Mouse (Mus musculus) T-cell, adult 66 days (primary cell): ENCODE measurements around the gene Mamstr. TPM values are rescaled to one million over a fixed set of nuclear protein-coding genes. Genes with fewer than 3 reads are reported as not detected.

ENCODE experiments used
- total RNA-seq, 2 experiments: library from RNA; stranded (reverse); gene quantifications; 3 replicates in 1 of 2; 4 replicates in 1 of 2; pipeline ENCODE4 v1.2.4; 2023

Gene Mamstr
- not detected for total RNA-seq

DNA sequence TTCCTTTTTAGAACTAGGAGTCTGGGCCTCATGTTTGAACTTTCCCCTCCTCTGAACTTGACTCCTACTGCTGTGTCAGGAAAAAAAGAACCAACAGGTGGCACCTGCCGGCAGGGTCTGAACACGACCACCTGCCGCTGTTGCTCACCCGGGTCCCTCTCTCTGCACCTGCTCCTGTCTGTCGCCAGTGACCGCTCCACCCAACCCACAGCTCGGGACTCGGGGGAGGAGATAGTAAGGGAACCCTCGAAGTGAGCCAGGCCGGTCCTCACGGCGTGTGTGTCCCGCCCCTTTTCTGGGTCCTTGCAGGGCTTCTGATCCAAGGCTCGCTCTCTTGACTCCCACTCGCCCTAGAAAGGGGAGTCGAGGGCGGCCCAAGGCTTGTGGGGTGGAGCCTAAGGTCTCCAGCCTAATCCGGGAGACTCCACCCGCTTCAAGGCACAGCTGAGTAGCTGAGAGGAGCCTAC is at the start of gene Mamstr:
Mamstr (plus strand) TSS at position 417 of the 467 bp plus-strand sequence.

GRCm38 (mm10) chr7:45617042-45617695 is 22.6 kb upstream of the Mamstr start, which contains the start of gene Fut1:
Gene Fut1 (plus strand): TSS chr7:45617289.

GRCm38 (mm10) chr7:45621443-45621842 is 18.3 kb upstream of the Mamstr start, which contains the start of gene Izumo1:
Gene Izumo1 (plus strand): TSS chr7:45621811.

GRCm38 (mm10) chr7:45627261-45627660 is 12.5 kb upstream of the Mamstr start, which contains the start of gene Rasip1:
Gene Rasip1 (plus strand): TSS chr7:45627488.

DNA sequence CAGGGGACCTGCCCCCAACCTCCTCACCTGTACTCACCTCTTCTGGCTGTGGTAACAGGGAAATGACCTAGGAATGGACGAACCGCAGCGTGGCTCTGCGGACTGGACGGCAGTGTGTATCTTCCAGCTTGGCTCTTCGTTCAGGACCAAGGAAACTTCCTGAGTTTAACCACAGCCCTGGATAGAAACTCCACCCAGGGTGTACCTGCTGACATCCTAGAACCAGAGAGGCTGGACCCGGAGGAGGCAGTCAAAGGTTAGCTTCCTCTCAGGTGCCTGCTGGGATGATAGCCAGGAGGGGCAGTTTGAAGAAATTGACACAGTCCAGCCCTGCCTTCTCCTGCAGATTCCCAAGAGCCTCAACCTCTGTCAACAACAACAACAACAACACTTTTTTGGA is 26.4 kb downstream of the Mamstr start, which contains the start of gene Fut2:
Fut2 (minus strand) TSS at position 234 of the 400 bp plus-strand sequence.

GRCm38 (mm10) chr7:45683396-45684050 is 43.7 kb downstream of the Mamstr start, which contains the start of gene Ntn5:
Gene Ntn5 (plus strand): TSS chr7:45684022.

DNA sequence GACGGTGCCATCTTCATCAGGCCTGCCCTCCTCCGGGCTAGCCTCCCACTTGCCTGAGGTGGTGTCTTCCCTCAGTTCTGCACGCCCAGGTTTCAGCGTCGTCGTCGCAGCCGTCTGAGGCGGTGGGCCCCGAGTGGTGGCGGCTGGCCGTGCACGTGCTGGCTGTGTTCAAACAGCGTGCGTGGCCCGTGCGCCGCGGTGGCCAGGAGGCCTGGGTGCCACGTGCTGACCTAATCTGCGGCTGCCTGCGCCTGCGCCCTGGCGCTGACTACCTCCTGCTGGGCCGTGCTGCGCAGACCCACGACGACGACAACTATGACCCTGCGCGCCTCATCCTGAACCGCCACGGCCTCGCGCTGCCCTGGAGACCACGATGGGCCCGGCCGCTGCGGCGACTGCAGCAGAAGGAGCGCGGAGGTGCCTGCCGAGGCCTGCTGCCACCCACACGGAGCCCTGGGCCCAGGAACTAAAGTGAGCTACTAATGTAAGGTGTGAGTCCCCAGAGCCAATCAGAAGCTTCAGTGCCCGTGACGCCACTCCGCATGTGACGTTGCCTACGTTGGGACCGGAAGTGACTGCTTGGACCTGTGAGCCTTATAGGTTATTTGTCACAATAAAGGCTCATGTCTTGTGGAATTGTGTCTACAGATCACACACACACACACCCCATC is 54.3 kb downstream of the Mamstr start, which contains the start of gene Sec1:
Sec1 (minus strand) TSS at position 482 of the 671 bp plus-strand sequence.

Other genes with a start within 250 kb of the Mamstr start
- gene Snrnp70, start 244.2 kb upstream of the Mamstr start, total RNA-seq = 100 to 1,000 TPM; 682 to 709 TPM
- gene Kcna7, start 234.3 kb upstream of the Mamstr start, total RNA-seq = not detected
- not detected for gene Ntf5, start 226.3 kb upstream of the Mamstr start, total RNA-seq
- not detected for gene Lhb, start 219.2 kb upstream of the Mamstr start, total RNA-seq
- 1 to 10 TPM; 6.5 to 6.8 TPM for gene Gys1, start 205.1 kb upstream of the Mamstr start, total RNA-seq
- 10 to 100 TPM; 48.6 to 51.6 TPM for gene Ruvbl2, start 201.9 kb upstream of the Mamstr start, total RNA-seq
- 100 to 1,000 TPM; 409 to 413 TPM for gene Ftl1, start 180.1 kb upstream of the Mamstr start, total RNA-seq
- gene Bax, start 173.1 kb upstream of the Mamstr start, total RNA-seq = 10 to 100 TPM; 79.4 to 86.6 TPM
- gene Tulp2, start 158.1 kb upstream of the Mamstr start, total RNA-seq = not detected
- gene Gm45808, start 153.2 kb upstream of the Mamstr start, total RNA-seq = not detected
- gene Dhdh, start 151.2 kb upstream of the Mamstr start, total RNA-seq = under 1 TPM; 0.62 to 0.96 TPM
- gene Nucb1, start 129.6 kb upstream of the Mamstr start, total RNA-seq = 100 to 1,000 TPM in 1 of 2 experiments, 10 to 100 TPM in 1; 99.7 to 118 TPM
- 100 to 1,000 TPM; 770 to 887 TPM for gene Ppp1r15a, start 113.7 kb upstream of the Mamstr start, total RNA-seq
- 1 to 10 TPM; 1.2 to 1.4 TPM for gene Plekha4, start 113.6 kb upstream of the Mamstr start, total RNA-seq
- gene Hsd17b14, start 85.1 kb upstream of the Mamstr start, total RNA-seq = not detected
- gene Bcat2, start 69.8 kb upstream of the Mamstr start, total RNA-seq = 10 to 100 TPM; 38.7 to 43.5 TPM
- not detected for gene Fgf21, start 24.5 kb upstream of the Mamstr start, total RNA-seq
- not detected for gene Fut1, start 22.7 kb upstream of the Mamstr start, total RNA-seq
- not detected for gene Izumo1, start 18.2 kb upstream of the Mamstr start, total RNA-seq
- gene Rasip1, start 12.5 kb upstream of the Mamstr start, total RNA-seq = under 1 TPM in 1 of 2 experiments, not detected in 1; 0.38 TPM
- not detected for gene Fut2, start 26.4 kb downstream of the Mamstr start, total RNA-seq
- under 1 TPM; 0.35 to 0.65 TPM for gene Ntn5, start 44.0 kb downstream of the Mamstr start, total RNA-seq
- under 1 TPM in 1 of 2 experiments, not detected in 1; 0.20 TPM for gene Sec1, start 54.4 kb downstream of the Mamstr start, total RNA-seq
- gene Car11, start 59.9 kb downstream of the Mamstr start, total RNA-seq = 10 to 100 TPM in 1 of 2 experiments, 1 to 10 TPM in 1; 8.9 to 10.2 TPM
- 10 to 100 TPM; 34.0 to 37.7 TPM for gene Dbp, start 65.1 kb downstream of the Mamstr start, total RNA-seq
- 1,000 to 10,000 TPM; 3,079 to 3,201 TPM for gene Rpl18, start 75.5 kb downstream of the Mamstr start, total RNA-seq
- gene Sphk2, start 78.0 kb downstream of the Mamstr start, total RNA-seq = 10 to 100 TPM; 30.7 to 34.0 TPM
- 1 to 10 TPM; 1.6 to 2.1 TPM for gene Fam83e, start 81.2 kb downstream of the Mamstr start, total RNA-seq
- gene Spaca4, start 85.8 kb downstream of the Mamstr start, total RNA-seq = not detected
- 1 to 10 TPM in 1 of 2 experiments, under 1 TPM in 1; 0.80 to 1.3 TPM for gene Lmtk3, start 143.8 kb downstream of the Mamstr start, total RNA-seq
- 1 to 10 TPM; 1.4 to 3.5 TPM for gene Sult2b1, start 144.7 kb downstream of the Mamstr start, total RNA-seq
- 100 to 1,000 TPM; 111 to 128 TPM for gene Cyth2, start 174.6 kb downstream of the Mamstr start, total RNA-seq
- gene Kcnj14, start 184.8 kb downstream of the Mamstr start, total RNA-seq = 1 to 10 TPM; 1.7 to 3.2 TPM
- gene Grwd1, start 191.0 kb downstream of the Mamstr start, total RNA-seq = 10 to 100 TPM; 32.3 to 38.2 TPM
- 10 to 100 TPM; 53.1 to 60.4 TPM for gene Kdelr1, start 232.8 kb downstream of the Mamstr start, total RNA-seq
- gene Grin2d, start 238.4 kb downstream of the Mamstr start, total RNA-seq = under 1 TPM; 0.64 to 0.98 TPM